Mouse (Mus musculus) CD4-positive helper T cell, adult 2 months (primary cell): ENCODE results near the gene Grifin.

Source experiments
- DNase-seq: peaks from one replicate; pipeline ENCODE4 v3.0.0-alpha.2; 2012; ENCODE audit warnings: low read depth, missing footprints, low spot score

Grifin gene

DNA sequence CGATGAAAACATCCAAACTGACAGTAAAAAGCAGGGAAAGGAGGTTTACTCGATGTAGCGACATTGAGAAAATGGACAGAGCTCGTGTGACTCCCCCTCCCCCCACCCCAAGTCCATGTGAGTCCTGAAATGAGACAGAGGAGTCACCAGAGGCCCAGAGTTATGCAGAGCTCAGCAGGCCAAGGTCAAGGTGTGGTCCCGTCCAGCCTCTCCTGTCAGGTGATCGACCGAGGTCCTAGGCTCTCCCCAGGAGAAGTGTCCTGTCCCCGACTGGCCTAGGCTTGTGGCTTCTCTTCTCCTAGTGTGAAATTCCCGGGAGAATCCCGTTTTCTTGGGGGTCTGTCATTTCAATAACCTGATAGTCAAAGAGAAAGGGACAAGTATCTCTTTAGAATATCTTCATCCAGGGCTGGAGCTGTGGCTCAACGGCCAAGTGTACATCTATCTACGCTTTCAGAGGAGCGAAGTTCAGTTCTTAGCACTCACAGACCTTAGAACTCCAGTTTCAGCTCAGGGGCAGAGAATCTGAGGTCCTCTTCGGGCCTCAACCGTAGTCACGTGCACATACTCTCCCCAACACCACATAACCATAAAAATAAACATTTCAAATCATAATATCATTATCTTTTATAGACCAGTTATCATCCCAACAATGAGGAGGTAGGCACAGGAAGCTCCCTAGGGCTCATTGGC is 24.4 kb upstream of the Grifin start:
- no peak for DNase-seq

DNA sequence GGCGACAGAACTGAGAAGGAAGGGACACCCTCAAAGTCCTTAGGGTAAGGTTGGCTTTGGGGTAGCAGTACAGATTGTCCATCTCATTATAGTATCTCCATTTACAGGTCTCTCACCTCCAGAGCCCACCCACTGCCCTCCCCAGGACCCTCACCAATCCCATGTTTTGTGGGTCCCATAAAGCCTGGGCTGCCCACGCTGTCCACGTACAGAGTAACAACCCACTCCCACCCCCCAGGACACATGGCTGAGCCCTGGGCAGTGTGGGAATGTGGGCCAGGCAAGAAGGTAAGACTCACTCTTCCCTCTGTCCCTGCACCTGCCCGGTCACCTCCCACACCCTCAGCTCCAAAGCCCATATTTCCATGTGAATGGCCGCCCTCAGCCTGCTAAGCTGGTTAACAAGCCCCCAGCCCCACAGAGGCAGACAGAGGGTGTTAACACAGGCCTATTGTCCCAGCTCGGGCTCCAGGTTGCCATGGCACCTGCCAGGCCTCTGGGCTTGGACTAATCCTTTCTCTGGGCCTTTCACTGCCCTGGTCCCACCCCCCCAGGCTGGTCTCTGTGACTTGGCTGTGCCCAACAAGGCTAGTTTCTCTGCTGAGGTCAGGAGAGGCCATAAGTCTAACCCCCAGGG is 19.0 kb upstream of the Grifin start:
- DNase-seq = no peak

DNA sequence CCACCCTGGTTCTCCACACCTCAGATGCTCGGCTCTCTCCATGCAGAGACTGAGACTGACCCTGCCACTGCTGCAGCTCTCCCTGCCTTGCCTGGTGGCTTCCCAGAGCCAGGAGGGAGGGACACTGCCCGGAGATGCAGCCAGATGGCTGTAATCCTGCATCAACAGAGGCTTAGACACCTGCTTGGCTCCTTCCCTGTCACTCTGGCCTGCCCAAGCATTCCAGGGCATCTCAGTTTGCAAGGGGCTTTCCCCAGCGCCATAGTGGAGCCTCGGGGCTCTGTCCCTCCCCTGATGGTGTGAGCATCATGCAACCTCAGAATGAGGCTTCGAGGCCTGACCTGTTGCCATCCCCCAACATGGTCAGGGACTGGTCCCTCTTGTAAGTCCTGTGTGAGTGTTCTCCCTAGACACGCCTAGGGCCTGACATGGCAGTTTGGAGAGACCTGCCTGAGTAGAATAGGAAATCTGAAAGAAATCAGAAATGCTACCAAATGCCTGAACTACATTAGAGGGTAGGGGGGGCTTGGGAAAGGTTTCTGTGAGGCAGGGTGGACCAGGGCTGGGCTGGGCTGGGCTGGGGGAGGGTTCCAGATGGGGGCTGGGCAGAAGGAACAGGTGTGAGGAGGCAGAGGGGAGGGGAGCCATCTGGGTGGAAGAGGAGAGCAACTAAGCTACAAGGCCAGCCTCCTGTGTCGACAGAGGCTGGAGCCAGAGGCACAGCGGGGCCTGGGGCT is 18.3 kb upstream of the Grifin start:
- DNase-seq = no peak

DNA sequence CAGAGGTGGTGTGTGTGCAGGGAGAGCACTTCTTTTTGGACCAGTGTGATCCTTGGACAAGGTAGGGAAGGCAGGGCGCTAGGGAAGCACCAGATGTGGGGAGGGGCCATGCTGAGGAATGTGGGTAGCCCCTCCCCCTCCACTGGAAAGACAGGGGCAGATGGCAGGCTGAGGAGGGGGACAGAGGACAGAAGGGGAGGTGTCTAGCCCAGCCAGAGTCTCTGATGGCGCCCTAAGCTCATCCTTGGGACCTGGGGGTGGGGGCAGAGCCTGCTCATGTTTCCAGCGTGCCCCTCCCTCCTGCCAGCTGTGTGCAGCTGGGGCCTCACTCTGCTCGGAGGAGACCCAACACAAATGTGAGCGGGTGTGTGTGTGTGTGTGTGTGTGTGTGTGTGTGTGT is 16.7 kb upstream of the Grifin start:
- DNase-seq = no peak

DNA sequence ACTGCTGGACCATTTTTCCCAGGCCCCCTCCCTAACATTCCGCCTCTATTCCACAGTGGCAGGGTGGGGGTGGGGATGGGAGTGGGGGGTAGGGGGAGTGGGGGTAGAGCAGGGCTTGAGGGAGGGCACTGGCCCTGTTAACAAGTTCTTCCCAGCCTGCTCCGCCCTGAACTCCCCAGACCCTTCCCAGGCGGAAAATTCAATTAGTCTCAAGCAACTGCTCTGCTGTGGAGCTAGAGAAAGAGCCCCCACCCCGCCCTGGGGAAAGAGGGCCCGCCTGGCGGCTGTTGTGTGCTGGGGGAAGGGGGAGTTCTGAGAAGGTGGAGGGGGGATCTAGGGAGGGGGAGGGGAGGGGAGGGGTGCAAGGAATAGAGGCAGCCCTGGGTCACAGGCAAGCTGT is 14.9 kb upstream of the Grifin start:
- no peak for DNase-seq

DNA sequence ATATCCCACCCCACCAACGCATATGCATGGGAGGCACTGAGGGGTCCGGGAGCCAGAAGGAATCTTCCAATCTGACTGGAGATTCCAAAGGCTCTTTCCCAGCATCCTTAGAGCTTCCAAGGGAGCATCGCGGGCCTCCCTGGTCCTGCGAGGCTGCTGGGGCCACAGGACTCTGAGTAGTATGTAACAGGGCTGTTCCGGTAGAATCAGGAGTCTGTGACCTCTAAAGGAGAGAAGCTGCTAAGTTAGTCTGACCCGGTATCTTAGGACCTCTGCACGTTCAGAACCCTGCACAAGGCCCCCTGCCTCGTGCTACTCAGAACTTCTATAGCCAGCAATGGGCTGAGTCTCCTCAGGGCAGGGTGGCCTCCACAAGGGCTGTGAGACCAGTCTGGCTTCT is 14.3 kb upstream of the Grifin start:
- DNase-seq = no peak

DNA sequence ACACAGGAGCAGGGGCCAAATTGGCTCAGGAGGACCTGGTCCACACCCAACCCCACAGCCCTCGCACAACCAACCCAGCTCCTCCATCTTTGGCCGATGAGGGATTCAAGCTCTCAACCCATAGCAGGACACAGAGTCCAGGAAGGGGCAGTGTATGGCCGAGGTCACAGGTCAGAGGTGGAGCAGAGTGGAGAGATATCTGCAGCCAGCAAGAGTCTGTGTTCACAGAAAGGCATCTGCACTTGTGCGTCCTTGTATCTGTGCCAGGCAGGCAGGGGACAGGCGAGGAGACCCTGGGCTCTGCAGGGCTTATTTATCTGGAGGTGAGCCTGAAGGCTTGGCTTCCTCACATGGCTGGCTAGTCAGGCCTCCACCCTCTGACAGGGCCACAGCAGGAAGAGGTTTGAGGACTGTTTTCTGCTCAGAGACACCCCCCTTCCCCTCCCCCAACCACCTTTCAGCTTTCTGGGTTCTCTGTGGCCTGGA is 10.6 kb upstream of the Grifin start:
- peak; percentile 79 for DNase-seq

DNA sequence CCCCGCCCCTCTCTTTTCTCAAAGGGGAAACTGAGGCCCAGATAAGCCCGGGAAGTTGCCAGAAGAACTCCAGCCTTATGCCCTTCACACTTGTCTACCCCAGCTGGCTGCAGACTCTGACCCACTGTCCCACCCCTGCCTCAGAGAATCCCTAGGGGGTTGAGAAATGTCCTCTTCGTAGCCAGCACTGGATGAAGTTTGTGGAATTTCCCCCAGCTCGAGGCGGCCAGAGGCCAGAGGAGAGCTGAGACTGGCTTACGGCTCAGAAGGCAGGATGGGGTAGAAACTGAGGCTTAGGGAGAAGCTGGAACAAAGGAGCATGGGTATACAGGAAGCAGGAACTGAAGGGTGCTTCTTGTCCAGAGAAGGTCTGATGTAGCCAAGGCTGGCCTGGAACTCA is 7.7 kb upstream of the Grifin start:
- DNase-seq = no peak

DNA sequence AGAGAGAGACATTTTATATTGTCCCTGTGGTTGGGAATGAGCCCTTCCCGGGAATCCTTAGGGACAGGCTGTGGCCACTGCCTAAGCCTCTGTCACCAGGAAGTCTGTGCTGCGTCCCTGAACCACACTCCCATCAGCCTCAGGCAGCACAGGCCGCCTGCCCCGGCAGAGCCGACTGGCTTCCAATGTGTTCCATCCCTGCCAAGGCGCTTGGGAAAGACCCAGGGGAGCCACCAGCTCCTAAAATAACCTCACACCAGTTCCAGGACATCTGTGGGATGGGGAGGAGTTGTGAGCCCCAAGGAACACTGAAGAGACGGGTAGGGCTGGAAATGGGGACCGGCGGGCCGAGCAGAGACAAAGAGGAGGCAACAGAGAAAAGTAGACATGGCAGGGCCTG is 6.8 kb upstream of the Grifin start:
- no peak for DNase-seq

DNA sequence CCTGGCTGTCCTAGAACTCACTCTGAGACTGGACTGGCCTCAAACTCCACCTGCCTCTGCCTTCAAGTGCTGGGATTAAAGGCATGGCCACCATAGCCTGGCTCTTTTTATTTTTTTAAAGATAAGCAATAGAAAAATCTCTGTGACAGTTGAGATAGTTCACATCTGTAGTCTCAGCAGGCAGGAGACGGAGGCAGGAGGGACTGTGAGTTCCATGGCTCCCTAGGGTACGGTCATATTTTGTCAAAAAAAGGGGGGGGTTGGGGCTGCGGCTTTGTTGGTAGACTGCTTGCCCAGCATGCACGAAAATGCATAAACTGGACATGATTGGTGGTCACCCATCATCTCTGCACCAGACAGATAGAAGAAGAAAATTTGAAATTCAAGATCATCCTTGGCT is 6.3 kb upstream of the Grifin start:
- no peak for DNase-seq

DNA sequence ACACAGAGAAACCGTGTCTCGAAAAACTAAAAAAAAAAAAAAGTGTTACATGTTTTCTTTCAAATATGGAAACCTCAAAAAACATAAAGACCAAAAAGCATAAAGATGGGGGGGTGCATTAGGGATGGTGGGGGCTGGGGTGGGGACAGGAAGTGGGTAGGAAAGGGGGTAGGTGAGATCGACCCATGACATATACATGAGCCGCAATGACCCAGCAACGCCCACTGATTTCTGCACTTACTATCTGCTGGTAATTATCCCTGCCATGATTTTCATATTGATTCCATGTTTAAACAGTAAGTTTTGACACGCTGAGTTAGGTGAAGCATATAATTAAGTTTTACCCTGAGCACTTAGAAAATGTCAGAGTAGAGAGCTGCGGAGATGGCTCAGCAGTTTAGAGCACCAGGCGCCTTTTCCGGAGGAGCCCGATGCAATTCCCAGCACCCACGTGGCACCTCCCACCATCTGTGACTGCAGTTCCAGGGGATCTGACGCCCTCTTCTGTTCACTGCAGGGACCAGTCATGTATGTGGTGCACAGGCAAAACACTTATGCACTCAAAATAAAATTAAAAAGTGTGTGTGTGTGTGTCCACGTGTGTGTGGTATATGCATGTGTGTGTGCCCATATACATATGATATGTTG is 5.5 kb upstream of the Grifin start:
- peak; percentile 63 for DNase-seq

DNA sequence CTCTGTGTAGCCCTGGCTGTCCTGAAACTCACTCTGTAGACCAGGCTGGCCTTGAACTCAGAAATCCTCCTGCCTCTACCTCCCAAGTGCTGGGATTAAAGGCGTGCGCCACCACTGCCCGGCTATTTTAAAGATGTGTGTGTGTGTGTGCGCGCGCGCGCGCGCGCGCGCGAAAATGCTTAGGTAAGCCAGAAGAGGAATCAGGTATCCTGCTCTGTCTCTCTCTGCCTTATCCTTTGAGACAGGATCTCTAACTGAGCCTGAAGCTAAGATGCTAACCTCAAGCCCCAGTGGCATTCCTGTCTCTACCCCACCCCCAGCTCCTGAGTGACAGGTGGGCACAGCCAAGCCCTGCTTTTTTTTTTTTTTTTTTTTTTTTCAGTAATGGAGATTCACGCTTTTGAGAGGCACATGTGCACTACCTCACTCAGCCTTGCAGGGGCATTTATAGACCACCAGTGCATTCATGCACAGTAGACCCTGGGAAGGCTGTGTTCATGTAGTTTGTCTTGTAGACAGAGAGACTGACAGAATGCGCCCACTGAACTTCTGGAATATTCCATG is 4.2 kb upstream of the Grifin start:
- DNase-seq = no peak

DNA sequence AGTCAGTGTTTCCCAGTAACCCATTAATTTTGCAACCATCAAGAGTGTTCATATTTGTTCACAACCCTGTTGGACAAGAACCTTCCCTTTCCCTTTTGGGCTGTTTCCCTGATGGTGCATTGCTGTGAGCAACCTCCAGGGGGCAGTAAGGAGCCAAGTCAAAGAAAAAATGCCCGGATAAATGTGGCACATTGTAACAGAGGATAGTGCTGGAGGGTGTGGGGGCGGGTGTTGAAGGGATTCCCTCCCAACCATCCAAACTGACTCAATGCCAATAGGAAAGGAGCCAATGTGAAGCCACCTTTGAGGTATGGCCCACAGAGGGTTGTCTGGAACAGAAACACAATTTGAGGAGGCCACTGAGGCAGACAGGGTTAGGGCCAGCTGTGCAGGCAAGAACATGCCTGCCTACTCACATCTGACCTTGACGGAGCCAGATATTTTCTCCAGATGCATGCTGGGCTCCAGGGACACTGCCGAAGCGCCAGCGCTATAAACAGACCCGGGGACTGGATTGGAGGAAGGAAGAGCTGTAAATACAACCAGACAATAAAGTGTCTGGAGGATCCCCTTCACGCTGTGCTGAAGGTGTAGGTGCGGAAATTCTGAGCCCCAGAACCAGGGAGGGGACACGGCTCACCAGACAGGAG is 3.6 kb upstream of the Grifin start:
- DNase-seq = peak; percentile 70

DNA sequence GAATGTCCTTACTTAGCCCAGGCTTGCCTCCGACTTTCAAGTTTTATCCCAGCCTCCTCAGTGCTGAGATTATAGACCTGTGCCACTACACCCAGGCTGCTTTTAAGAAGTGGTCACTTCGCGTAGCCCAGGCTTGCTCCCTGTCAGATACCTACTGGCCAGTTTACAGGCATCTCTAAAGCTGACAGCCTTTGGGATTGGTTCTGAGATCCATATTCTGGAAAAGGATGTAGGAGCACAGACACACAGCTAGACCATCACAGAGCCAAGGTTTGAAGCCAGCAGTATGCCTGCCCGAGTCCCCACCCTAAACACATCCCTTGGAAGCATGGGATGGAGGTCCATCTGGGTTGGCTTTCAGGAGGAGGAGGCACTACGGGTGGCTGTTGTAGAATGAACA is 2.9 kb upstream of the Grifin start:
- DNase-seq = no peak

DNA sequence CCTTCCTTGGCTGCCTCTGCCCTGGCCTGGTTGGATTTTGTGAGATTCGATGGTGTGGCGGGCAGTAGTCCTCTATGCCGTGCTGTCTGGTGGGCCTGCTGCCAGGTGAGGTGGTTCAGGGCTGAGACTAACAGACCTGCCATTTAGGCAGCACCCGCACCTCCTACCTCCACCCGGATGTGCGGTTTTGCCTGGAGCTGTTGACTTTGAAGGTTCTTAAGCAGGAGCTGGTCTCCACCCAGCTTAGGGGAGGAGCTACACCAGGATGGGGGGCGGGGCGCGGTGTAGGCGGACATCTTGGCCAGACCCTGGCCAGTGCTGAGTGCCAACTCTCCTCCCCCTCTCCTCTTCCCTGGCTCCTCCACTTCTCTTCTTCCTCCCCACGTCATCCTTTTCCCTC is 2.5 kb upstream of the Grifin start:
- DNase-seq = peak; percentile 91

DNA sequence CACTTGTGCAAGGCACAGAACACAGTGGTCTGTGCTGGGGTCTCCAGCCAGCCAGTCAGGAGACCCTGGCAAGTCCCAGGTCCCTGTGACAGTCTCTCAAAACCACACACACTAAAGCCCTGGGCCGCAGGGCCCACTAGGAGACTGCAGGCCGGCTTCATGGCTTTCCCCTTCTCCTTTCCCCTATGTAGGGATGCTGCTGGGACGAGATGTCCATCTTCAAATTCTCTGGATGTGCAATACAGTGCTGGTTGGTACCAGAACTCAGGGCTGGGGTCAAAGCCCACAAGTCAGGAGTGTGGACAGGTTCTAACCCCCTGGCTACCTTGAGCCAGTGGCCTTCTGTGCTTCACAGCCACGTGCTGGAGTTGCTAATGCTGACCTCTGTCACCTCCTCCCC is 1.4 kb upstream of the Grifin start:
- DNase-seq = no peak

DNA sequence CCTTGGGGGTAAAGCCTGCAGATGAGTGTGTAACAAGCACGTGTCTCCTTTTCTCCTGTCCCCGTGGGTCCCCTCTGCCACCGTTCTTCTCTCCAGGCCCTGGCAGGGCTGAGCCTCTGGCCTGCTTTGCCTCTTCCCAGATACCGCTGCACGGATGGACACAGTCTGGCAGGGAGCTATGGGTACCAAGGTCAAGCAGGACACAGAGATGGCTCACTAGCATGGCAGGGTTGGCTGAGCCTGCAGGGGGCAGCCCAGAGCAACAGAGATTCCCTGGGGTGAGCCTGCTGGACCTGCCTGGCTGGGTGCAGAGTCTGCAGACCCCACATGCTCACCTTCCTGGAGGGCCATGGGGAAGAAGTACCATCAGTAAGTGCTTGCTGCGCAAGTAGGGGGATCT is 985 bp upstream of the Grifin start:
- peak; percentile 44 for DNase-seq

DNA sequence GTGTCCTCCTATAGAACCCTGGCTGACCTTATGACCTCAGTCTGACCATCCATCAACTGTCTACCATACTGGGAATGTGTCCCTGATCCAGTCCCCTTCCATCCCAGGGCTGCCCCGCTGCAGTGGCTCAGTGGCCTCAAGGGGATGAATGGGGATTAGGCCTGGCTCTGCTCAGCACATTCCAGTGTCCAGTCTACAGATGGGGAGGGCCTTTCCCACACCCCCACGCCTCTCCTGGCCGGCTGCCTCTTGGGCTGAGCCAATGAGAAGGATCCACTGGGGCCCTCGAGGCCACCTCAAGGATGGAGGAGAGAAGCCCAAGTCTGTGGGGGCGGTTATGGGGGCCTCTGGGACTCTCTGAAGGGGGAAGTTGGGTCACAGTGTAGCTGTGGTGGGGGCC is 580 bp upstream of the Grifin start:
- no peak for DNase-seq

DNA sequence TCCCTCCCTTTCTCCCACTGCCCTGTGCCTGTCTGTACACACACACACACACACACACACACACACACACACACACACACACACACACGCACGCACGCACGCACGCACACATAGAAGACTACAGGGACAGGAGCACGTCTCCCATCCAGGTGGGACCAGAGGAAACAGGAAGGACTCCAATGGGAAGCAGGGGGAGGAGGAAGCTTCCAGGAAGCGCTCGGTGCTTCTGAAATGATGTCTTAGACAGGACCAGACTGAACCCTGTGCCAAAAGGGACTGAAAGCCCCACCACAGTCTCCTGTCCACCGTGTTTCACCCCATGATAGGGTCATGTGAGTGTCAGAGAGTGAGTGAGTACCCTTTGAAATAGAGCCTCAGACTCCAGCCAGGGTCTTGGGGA is 2.3 kb downstream of the Grifin start:
- DNase-seq = no peak

DNA sequence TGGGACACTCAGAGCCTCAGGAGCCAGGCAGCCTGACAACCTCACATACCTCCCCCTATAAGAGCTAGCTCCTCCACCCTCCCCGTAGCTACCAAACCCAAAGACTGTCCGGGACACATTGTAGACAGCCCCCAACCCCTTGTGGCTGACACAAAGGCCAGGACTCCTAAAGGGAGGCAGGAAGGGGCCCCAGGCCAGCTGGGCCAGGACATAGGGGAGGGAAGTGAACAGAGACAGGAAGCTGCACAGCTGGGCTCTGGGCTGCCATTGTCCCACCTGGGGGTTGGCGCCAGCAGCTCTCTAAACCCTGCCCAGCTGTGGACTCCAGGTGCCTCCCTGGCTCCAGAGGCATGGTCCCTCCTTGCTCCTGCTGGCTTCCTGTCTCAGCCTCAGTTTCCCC is 8.0 kb downstream of the Grifin start:
- DNase-seq = no peak

DNA sequence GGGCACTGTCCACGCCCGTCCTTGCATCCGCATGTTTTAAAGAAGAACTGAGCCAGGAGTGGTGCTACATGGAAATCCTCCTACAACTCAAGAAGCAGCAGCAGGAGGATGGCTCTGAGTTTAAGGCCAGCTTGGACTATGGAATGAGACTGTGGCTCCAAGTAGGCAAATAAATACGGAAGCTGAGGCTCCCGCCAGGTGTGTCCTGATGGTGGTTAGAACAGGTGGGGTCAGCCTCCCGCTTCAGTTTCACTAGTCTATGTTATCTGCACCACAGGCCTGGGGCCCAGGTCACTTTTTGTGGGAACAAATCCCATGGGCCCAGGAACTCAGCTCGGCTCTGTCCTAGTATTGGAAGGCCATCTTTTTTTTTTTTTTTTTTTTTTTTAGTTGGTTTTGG is 11.2 kb downstream of the Grifin start:
- no peak for DNase-seq
